Mouse (Mus musculus): ENCODE results near the gene Akr1d1.

The Akr1d1 gene

DNA sequence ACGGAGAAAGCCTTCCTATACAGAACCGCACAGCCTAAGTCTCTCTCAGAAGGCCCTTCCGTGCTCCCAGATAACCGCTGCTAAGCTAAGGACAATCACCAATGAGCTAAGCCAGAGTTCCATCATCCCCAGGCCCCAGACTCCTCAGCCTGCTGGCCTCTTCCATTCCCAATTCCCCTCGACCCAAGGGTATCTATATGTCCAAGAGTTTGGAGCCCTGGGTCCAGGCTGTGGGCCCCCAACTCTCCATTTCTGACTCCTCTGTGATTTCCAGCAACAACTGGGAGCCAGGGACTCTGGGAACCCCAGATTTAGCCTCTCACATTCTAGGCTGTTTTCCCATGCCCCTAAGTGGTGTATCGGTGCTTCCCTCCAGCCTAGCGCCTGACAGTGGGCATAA, 86.2 kb downstream of the Akr1d1 start:
- no peak for DNase-seq (ENCODE audit: extremely low read depth, low read depth)

- DNase-seq (ENCODE audit: extremely low read depth, low read depth), result peak; percentile 33
Measured at GRCm38 (mm10) chr6:37617431-37618011, 87.5 kb downstream of the Akr1d1 start.
